ENCODE assay signal across 14 mouse cellular contexts in the genomic region with DNA sequence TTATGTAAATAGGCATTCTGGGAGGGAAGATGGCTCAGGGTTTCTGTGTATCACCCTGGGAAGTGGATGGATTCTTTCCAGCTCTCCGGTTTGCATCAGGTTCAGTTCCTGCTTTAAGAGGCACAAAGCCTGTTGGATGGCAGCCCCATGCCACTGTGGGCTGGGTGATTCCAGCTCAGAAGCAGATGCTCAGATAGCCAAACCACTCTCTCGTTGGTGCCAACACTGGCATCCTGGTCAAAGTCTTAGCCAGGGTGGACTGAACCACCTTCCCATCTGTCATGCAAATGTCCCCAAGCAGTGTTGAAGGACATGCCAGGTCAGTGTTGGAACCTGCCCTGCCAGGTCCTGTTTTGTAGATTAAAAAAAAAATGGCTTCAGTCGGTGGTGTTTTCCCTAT. TPM values are rescaled to one million over a fixed set of nuclear protein-coding genes. Genes with fewer than 3 reads are reported as not detected.
A peak's percentile ranks its signal among the peaks of the same experiment; 100 is the strongest.
DNase-seq lines count a peak whose midpoint lies in the region; ATAC-seq and TF ChIP-seq lines count a peak whose summit lies in the region.
"Had no signal": no experiment of that assay in that cellular context is flagged by ENCODE, and none has a peak within 500 bp of the region (broad histone marks: within the 10 kb centered on the region; RNA-seq: fewer than 3 reads in every experiment).

No protein-coding gene starts in this region.

- no peak overlapping the region for H3K9ac ChIP-seq in kidney, embryonic 16.5 days (replicated peaks; ENCODE audit: low read length)
- H3K9ac ChIP-seq: intestine, embryonic 15.5 days; lung, embryonic 14.5 days had no signal

- no peak for TF ChIP-seq POLR2A in brain, embryonic 14.5 days (IDR thresholded peaks at IDR 0.05; ENCODE audit: borderline replicate concordance, extremely low read depth, insufficient read depth, insufficient read length, poor library complexity, severe bottlenecking)

- H3K4me2 ChIP-seq in kidney, embryonic 16.5 days (replicated peaks; ENCODE audit: low read depth, low read length) = no peak overlapping the region
- H3K4me2 ChIP-seq: intestine, embryonic 15.5 days had no signal

- no peaks in the 10 kb centered on the region for H3K36me3 ChIP-seq in kidney, embryonic 16.5 days (ENCODE audit: insufficient read depth, low read length)
- H3K36me3 ChIP-seq: intestine, embryonic 15.5 days had no signal

- DNase-seq in kidney, adult 11 months = peak; percentile 19
- DNase-seq in brain, adult 2 months (ENCODE audit: low read depth, low spot score) = peak; percentile 95
- peak; percentile 50 for DNase-seq in brain, embryonic 14.5 days (ENCODE audit: low read depth)
- DNase-seq in cerebellum, postnatal 14 days = peak; percentile 90 to 92
- no peak for DNase-seq in yolk sac, embryonic 10.5 days (ENCODE audit: low spot score)
- DNase-seq in spleen, adult 18-20 months = no peak
- DNase-seq: embryo, embryonic 11 days; gastrocnemius, postnatal 36 days; heart, postnatal 14 days; lung, embryonic 14.5 days had no signal

- no peak overlapping the region for H3K27ac ChIP-seq in kidney, embryonic 16.5 days (ENCODE audit: low read length)
- H3K27ac ChIP-seq: intestine, embryonic 15.5 days had no signal

- ATAC-seq in kidney, embryonic 16.5 days (ENCODE audit: low FRiP score, low TSS enrichment) = no peak
- ATAC-seq: intestine, embryonic 15.5 days had no signal

- no peak for TF ChIP-seq CTCF in brain, embryonic 14.5 days (IDR thresholded peaks at IDR 0.05; ENCODE audit: borderline replicate concordance, extremely low read depth, insufficient read depth, insufficient read length)

- H3K27me3 ChIP-seq in kidney, embryonic 16.5 days (ENCODE audit: insufficient read depth, low read length) = no peaks in the 10 kb centered on the region
- H3K27me3 ChIP-seq: CH12.LX; intestine, embryonic 15.5 days had no signal

- 63% methylated on average over 3 of the region's 3 CpGs for WGBS in kidney, embryonic 16.5 days

- H3K9me3 ChIP-seq in kidney, embryonic 16.5 days (ENCODE audit: low read length) = no peaks in the 10 kb centered on the region
- H3K9me3 ChIP-seq: intestine, embryonic 15.5 days had no signal

- no peak overlapping the region for H3K4me3 ChIP-seq in kidney, embryonic 16.5 days (ENCODE audit: low read length)
- H3K4me3 ChIP-seq: intestine, embryonic 15.5 days; myocyte had no signal

- peaks cover 7% of the 10 kb centered on the region for H3K4me1 ChIP-seq in kidney, embryonic 16.5 days (ENCODE audit: insufficient read depth, low read length)
- H3K4me1 ChIP-seq: intestine, embryonic 15.5 days had no signal

RNA-seq across cellular contexts. Expression of a gene that starts 42.0 kb away (rescaled TPM):
- 7.8 and 9.0 TPM in 2 replicates for polyA plus RNA-seq in kidney, embryonic 16.5 days (2015; fragmentation: Nextera tagmentation; extraction: Ambion mirVana)
- polyA plus RNA-seq in brain, embryonic 14.5 days (2012; rRNA removed) = 4.3 and 7.8 TPM in 2 replicates

Comparison
In these comparisons a context has a peak if more than half of its experiments do, and no peak if none do; other contexts are left out.
1. DNase-seq: peak in kidney, adult 11 months (single experiment), brain, adult 2 months (single experiment), brain, embryonic 14.5 days (single experiment) and cerebellum, postnatal 14 days (2 of 2); none in yolk sac, embryonic 10.5 days (single experiment) and spleen, adult 18-20 months (0 of 2).